Comparison of ENCODE assay signal across 8 mouse cellular contexts in the genomic region with DNA sequence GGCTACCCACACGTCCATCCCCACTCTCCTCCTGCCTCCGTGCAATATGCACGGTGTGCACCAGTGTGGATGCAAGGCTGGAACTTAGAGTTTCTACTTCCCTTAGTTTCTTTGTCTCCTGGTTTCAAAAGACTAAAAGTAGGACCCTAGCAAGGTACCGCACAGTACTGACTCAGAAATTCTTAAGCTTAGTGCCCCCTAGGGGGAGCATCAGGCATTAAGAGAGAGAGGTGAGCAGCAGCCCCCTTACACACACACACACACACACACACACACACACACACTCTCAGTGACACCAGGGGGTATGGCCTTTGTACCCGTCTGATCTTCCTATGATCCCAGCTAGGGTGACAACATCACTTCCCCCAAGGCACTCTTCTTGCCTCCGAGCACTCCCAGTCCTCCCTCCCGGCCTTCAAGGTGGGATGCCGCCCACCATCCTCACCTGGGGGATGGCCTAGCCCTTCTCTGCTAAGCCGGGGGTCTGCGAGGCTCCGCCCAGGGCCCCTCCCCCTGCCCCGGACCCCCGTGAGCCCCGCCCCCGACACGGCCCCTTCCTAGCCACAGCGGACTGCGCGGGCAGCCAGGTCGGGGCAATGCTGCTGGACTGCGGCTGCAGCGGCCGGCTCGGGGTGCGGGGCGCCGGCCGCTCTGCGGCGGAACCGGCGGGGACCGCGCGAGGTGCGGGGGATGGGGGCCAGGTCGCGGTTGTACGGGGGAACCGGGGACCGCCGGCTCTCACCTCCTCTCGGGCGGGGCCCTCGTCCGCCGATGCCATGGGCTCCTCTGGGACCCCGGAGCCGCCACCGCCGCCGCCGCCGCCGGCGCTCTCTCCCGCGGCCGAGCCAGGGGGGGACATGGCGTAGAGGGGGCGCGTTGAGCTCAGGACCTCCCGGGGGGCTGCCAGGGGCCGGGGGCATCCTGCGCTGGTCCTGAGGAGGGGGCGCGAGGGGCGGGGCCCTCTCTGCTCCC. TPM values are rescaled to one million over a fixed set of nuclear protein-coding genes. Genes with fewer than 3 reads are reported as not detected.
DNase-seq lines count a peak whose midpoint lies in the region; ATAC-seq and TF ChIP-seq lines count a peak whose summit lies in the region.

No protein-coding gene starts in this region.

- 2% methylated on average over 57 of the region's 68 CpGs for WGBS in forebrain, embryonic 10.5 days
- 5% methylated on average over 16 of the region's 68 CpGs for WGBS in neural tube, embryonic 14.5 days

- H3K36me3 ChIP-seq in forebrain, embryonic 10.5 days (replicated peaks): peaks cover 21% of the 10 kb centered on the region
- peaks cover 19% of the 10 kb centered on the region for H3K36me3 ChIP-seq in neural tube, embryonic 14.5 days (ENCODE audit: control insufficient read depth, insufficient read depth, low read length)

- peak overlapping the region; percentile 98 for H3K9ac ChIP-seq in neural tube, embryonic 14.5 days (replicated peaks; ENCODE audit: low read depth, low read length)

- intact Hi-C loops in left cerebral cortex, postnatal 36 days (cut with DNase I): no loop called here

- peak; percentile 43; the same call in 1 of the 2 replicates for TF ChIP-seq CTCF in brain, embryonic 14.5 days (IDR thresholded peaks at IDR 0.05; ENCODE audit: borderline replicate concordance, extremely low read depth, insufficient read depth, insufficient read length)

- peak overlapping the region; percentile 67 for H3K4me2 ChIP-seq in neural tube, embryonic 14.5 days (ENCODE audit: low read depth, low read length)

- ATAC-seq in neural tube, embryonic 14.5 days (ENCODE audit: low read depth): peak; percentile 61
- ATAC-seq in frontal cortex, adult (ENCODE audit: low TSS enrichment): no peak

- no peaks in the 10 kb centered on the region; the same call in 1 of the 2 replicates for H3K9me3 ChIP-seq in forebrain, embryonic 10.5 days
- no peaks in the 10 kb centered on the region for H3K9me3 ChIP-seq in neural tube, embryonic 14.5 days (ENCODE audit: control insufficient read depth, low read length)

- peak; percentile 73 for DNase-seq in layer of hippocampus, adult 11-12 months (ENCODE audit: low spot score)
- DNase-seq in layer of hippocampus, adult 9-11 months: no peak
- DNase-seq in brain, embryonic 14.5 days (ENCODE audit: low read depth): peak; percentile 90
- peak; percentile 69 for DNase-seq in forebrain, embryonic 10.5 days (ENCODE audit: extremely low spot score, low spot score)
- DNase-seq in left cerebral cortex, postnatal 36 days (ENCODE audit: low spot score in 2 of 2): peak; percentile 55 to 64
- no peak for DNase-seq in adrenal gland, adult 2 months

- peaks cover 75% of the 10 kb centered on the region for H3K27me3 ChIP-seq in forebrain, embryonic 10.5 days (ENCODE audit: poor library complexity, severe bottlenecking)
- peaks cover 19% of the 10 kb centered on the region for H3K27me3 ChIP-seq in neural tube, embryonic 14.5 days (ENCODE audit: control insufficient read depth, insufficient read depth, low read length)

- peak overlapping the region; percentile 96 for H3K4me3 ChIP-seq in forebrain, embryonic 10.5 days
- H3K4me3 ChIP-seq in neural tube, embryonic 14.5 days (ENCODE audit: low read depth, low read length): peak overlapping the region; percentile 78

- H3K27ac ChIP-seq in forebrain, embryonic 10.5 days: peak overlapping the region; percentile 98
- peak overlapping the region; percentile 91 for H3K27ac ChIP-seq in neural tube, embryonic 14.5 days (ENCODE audit: low read depth, low read length)

- TF ChIP-seq POLR2A in brain, embryonic 14.5 days (IDR thresholded peaks at IDR 0.05; ENCODE audit: borderline replicate concordance, extremely low read depth, insufficient read depth, insufficient read length, poor library complexity, severe bottlenecking): peak; percentile 59

- peaks cover 66% of the 10 kb centered on the region for H3K4me1 ChIP-seq in forebrain, embryonic 10.5 days
- H3K4me1 ChIP-seq in neural tube, embryonic 14.5 days (ENCODE audit: control insufficient read depth, insufficient read depth, low read length): peaks cover 21% of the 10 kb centered on the region

RNA-seq across cellular contexts. Expression of gene Tmem151b, which starts 0.7 kb away (rescaled TPM):
- 33.3 and 46.5 TPM in 2 replicates for polyA plus RNA-seq in brain, embryonic 14.5 days (2012; rRNA removed)
- 4.8 and 6.3 TPM in 2 replicates for polyA plus RNA-seq in forebrain, embryonic 10.5 days (2016; fragmentation: Nextera tagmentation; extraction: Ambion mirVana)
- total RNA-seq in left cerebral cortex, postnatal 36 days (2021): 100 to 1,000 TPM; 120 to 121 TPM
- polyA plus RNA-seq in neural tube, embryonic 14.5 days (2014; fragmentation: Nextera tagmentation; extraction: Ambion mirVana): 14.3 and 15.0 TPM in 2 replicates
- total RNA-seq in adrenal gland, adult 2 months (2021): under 1 TPM; 0.06 to 0.17 TPM
- polyA plus RNA-seq in adrenal gland, adult 2 months (2012; rRNA removed): 0.09 and 0.74 TPM in 2 replicates

RNA-seq across cellular contexts. Expression of gene Nfkbie, which starts 6.7 kb away (rescaled TPM):
- polyA plus RNA-seq in brain, embryonic 14.5 days (2012; rRNA removed): 2.8 and 3.4 TPM in 2 replicates
- polyA plus RNA-seq in forebrain, embryonic 10.5 days (2016; fragmentation: Nextera tagmentation; extraction: Ambion mirVana): 6.6 and 6.9 TPM in 2 replicates
- 1 to 10 TPM; 1.7 to 2.7 TPM for total RNA-seq in left cerebral cortex, postnatal 36 days (2021)
- 4.2 and 4.9 TPM in 2 replicates for polyA plus RNA-seq in neural tube, embryonic 14.5 days (2014; fragmentation: Nextera tagmentation; extraction: Ambion mirVana)
- 1 to 10 TPM; 3.0 to 5.6 TPM for total RNA-seq in adrenal gland, adult 2 months (2021)
- 5.2 and 6.4 TPM in 2 replicates for polyA plus RNA-seq in adrenal gland, adult 2 months (2012; rRNA removed)

RNA-seq across cellular contexts. Expression of gene Slc35b2, which starts 14.8 kb away (rescaled TPM):
- 79.5 and 89.1 TPM in 2 replicates for polyA plus RNA-seq in brain, embryonic 14.5 days (2012; rRNA removed)
- 114 and 117 TPM in 2 replicates for polyA plus RNA-seq in forebrain, embryonic 10.5 days (2016; fragmentation: Nextera tagmentation; extraction: Ambion mirVana)
- total RNA-seq in left cerebral cortex, postnatal 36 days (2021): 10 to 100 TPM; 24.7 to 33.0 TPM
- polyA plus RNA-seq in neural tube, embryonic 14.5 days (2014; fragmentation: Nextera tagmentation; extraction: Ambion mirVana): 72.2 and 79.3 TPM in 2 replicates
- total RNA-seq in adrenal gland, adult 2 months (2021): 10 to 100 TPM; 43.6 to 59.7 TPM
- 167 and 198 TPM in 2 replicates for polyA plus RNA-seq in adrenal gland, adult 2 months (2012; rRNA removed)

RNA-seq across cellular contexts. Expression of gene Hsp90ab1, which starts 24.2 kb away (rescaled TPM):
- polyA plus RNA-seq in brain, embryonic 14.5 days (2012; rRNA removed): 677 and 1,066 TPM in 2 replicates
- 2,210 and 2,220 TPM in 2 replicates for polyA plus RNA-seq in forebrain, embryonic 10.5 days (2016; fragmentation: Nextera tagmentation; extraction: Ambion mirVana)
- total RNA-seq in left cerebral cortex, postnatal 36 days (2021): 1,000 to 10,000 TPM; 1,413 to 1,526 TPM
- polyA plus RNA-seq in neural tube, embryonic 14.5 days (2014; fragmentation: Nextera tagmentation; extraction: Ambion mirVana): 1,278 and 1,406 TPM in 2 replicates
- total RNA-seq in adrenal gland, adult 2 months (2021): 1,000 to 10,000 TPM; 1,973 to 2,851 TPM
- polyA plus RNA-seq in adrenal gland, adult 2 months (2012; rRNA removed): 197 and 291 TPM in 2 replicates

RNA-seq across cellular contexts. Expression of gene Tcte1, which starts 25.6 kb away (rescaled TPM):
- polyA plus RNA-seq in brain, embryonic 14.5 days (2012; rRNA removed): 0.40 and 0.92 TPM in 2 replicates
- polyA plus RNA-seq in forebrain, embryonic 10.5 days (2016; fragmentation: Nextera tagmentation; extraction: Ambion mirVana): 1.1 and 1.3 TPM in 2 replicates
- 1 to 10 TPM; 1.3 to 1.9 TPM for total RNA-seq in left cerebral cortex, postnatal 36 days (2021)
- polyA plus RNA-seq in neural tube, embryonic 14.5 days (2014; fragmentation: Nextera tagmentation; extraction: Ambion mirVana): 3.2 and 4.2 TPM in 2 replicates
- total RNA-seq in adrenal gland, adult 2 months (2021): not detected
- polyA plus RNA-seq in adrenal gland, adult 2 months (2012; rRNA removed): not detected in 2 replicates

Comparison
In these comparisons a context has a peak if more than half of its experiments do, and no peak if none do; other contexts are left out.
1. DNase-seq: peak in layer of hippocampus, adult 11-12 months (single experiment), brain, embryonic 14.5 days (single experiment), forebrain, embryonic 10.5 days (single experiment) and left cerebral cortex, postnatal 36 days (2 of 2); none in layer of hippocampus, adult 9-11 months (single experiment) and adrenal gland, adult 2 months (single experiment).